Mouse (Mus musculus) right cerebral cortex, postnatal 14 days (tissue): ENCODE measurements at regions not wholly inside any gene's neighbourhood (a gene's known extent, or its start where the extent isn't known, plus 50 kb on each side); places are given as distances from the start of the nearest gene placed in this dataset.

Source experiments
- DNase-seq: peaks from one replicate; pipeline ENCODE4 v3.0.0; 2022

- no peak for DNase-seq
Measured at GRCm38 (mm10) chr2:173994301-173995073, 81.6 kb upstream of the Stx16 start.

GRCm38 (mm10) chr2:174004666-174005065, 71.4 kb upstream of the Stx16 start:
- DNase-seq: no peak

GRCm38 (mm10) chr2:174007976-174008349, 68.1 kb upstream of the Stx16 start:
- no peak for DNase-seq

GRCm38 (mm10) chr2:174008350-174009218, 67.5 kb upstream of the Stx16 start:
- no peak for DNase-seq

GRCm38 (mm10) chr2:174010038-174010437, 66.1 kb upstream of the Stx16 start:
- DNase-seq: no peak

GRCm38 (mm10) chr2:174011399-174011798, 64.7 kb upstream of the Stx16 start:
- DNase-seq: no peak

GRCm38 (mm10) chr2:174014361-174014760, 61.7 kb upstream of the Stx16 start:
- DNase-seq: no peak

- no peak for DNase-seq
Measured at GRCm38 (mm10) chr2:174015283-174015682, 60.8 kb upstream of the Stx16 start.

- no peak for DNase-seq
Measured at GRCm38 (mm10) chr2:174016068-174016467, 60.0 kb upstream of the Stx16 start.

- DNase-seq: no peak
Measured at GRCm38 (mm10) chr2:174017042-174017441, 59.1 kb upstream of the Stx16 start.

GRCm38 (mm10) chr2:174017596-174017995, 58.5 kb upstream of the Stx16 start:
- DNase-seq: no peak

- no peak for DNase-seq
Measured at GRCm38 (mm10) chr2:174018002-174018401, 58.1 kb upstream of the Stx16 start.

- no peak for DNase-seq
Measured at GRCm38 (mm10) chr2:174018986-174019385, 57.1 kb upstream of the Stx16 start.

- DNase-seq: no peak
Measured at GRCm38 (mm10) chr2:174019970-174020369, 56.1 kb upstream of the Stx16 start.

- no peak for DNase-seq
Measured at GRCm38 (mm10) chr2:174020447-174020846, 55.7 kb upstream of the Stx16 start.

- DNase-seq: no peak
Measured at GRCm38 (mm10) chr2:174021538-174021937, 54.6 kb upstream of the Stx16 start.

GRCm38 (mm10) chr2:174022292-174022691, 53.8 kb upstream of the Stx16 start:
- no peak for DNase-seq

- no peak for DNase-seq
Measured at GRCm38 (mm10) chr2:174025181-174025870, 50.8 kb upstream of the Stx16 start.
